ENCODE assay signal across 8 mouse cellular contexts in genomic region chr9:16501186-16501711, GRCm38 (mm10). TPM values are rescaled to one million over a fixed set of nuclear protein-coding genes. Genes with fewer than 3 reads are reported as not detected.
DNase-seq lines count a peak whose midpoint lies in the region; ATAC-seq and TF ChIP-seq lines count a peak whose summit lies in the region.

Fat3 (minus strand) TSS chr9:16501285.

- H3K27ac ChIP-seq in liver, adult 2 months (replicated peaks; ENCODE audit: insufficient read depth, low read depth, low read length) = no peak within 1 kb of the TSS
- 0 out of 2 replicates have a peak within 1 kb of the TSS, but pooled peaks have one; percentile 7 for H3K27ac ChIP-seq in heart, embryonic 11.5 days (ENCODE audit: low read depth, low read length)
- H3K27ac ChIP-seq in lung, postnatal 0 days (ENCODE audit: low read length) = no peak within 1 kb of the TSS
- no peak within 1 kb of the TSS for H3K27ac ChIP-seq in small intestine, adult 2 months (ENCODE audit: insufficient read depth, low read depth, low read length)

- no peak for ATAC-seq in heart, embryonic 11.5 days (replicated peaks; ENCODE audit: insufficient number of reproducible peaks, low FRiP score, low TSS enrichment)
- no peak for ATAC-seq in lung, postnatal 0 days

- H3K9me3 ChIP-seq in heart, embryonic 11.5 days (replicated peaks; ENCODE audit: control insufficient read depth, low read length) = no peaks in the 10 kb centered on the region
- no peaks in the 10 kb centered on the region for H3K9me3 ChIP-seq in lung, postnatal 0 days (ENCODE audit: low read length)

- peaks cover 7% of the 10 kb centered on the region for H3K4me1 ChIP-seq in liver, adult 2 months (ENCODE audit: control insufficient read depth, insufficient read depth, low read length)
- H3K4me1 ChIP-seq in heart, embryonic 11.5 days (ENCODE audit: control insufficient read depth, insufficient read depth, low read length) = no peaks in the 10 kb centered on the region
- peaks cover 6% of the 10 kb centered on the region; the same call in 1 of the 2 replicates for H3K4me1 ChIP-seq in lung, postnatal 0 days (ENCODE audit: insufficient read depth, low read depth, low read length)
- no peaks in the 10 kb centered on the region for H3K4me1 ChIP-seq in small intestine, adult 2 months (ENCODE audit: control insufficient read depth, insufficient read depth, insufficient read length, low read length)

- H3K4me3 ChIP-seq in liver, adult 2 months (ENCODE audit: insufficient read depth, low read depth, low read length) = no peak within 1 kb of the TSS
- H3K4me3 ChIP-seq in heart, embryonic 11.5 days (ENCODE audit: low read depth, low read length) = peak within 1 kb of the TSS; percentile 49
- peak within 1 kb of the TSS; percentile 38 for H3K4me3 ChIP-seq in lung, postnatal 0 days (ENCODE audit: low read depth, low read length)
- peak within 1 kb of the TSS; percentile 38 for H3K4me3 ChIP-seq in small intestine, adult 2 months (ENCODE audit: low read depth, low read length)

- no peak for DNase-seq in liver, adult 2 months (ENCODE audit: extremely low read depth, low read depth, low spot score)
- no peak for DNase-seq in liver
- peak; percentile 17 to 35 for DNase-seq in cerebellum, postnatal 36 days
- peak; percentile 16 for DNase-seq in layer of hippocampus, adult 9-10 months (ENCODE audit: low spot score)
- DNase-seq in lung, postnatal 0 days (ENCODE audit: low spot score) = no peak
- DNase-seq in gastrocnemius, postnatal 36 days = no peak

- no peaks in the 10 kb centered on the region for H3K36me3 ChIP-seq in liver, adult 2 months (ENCODE audit: control insufficient read depth, insufficient read depth, low read length)
- no peaks in the 10 kb centered on the region for H3K36me3 ChIP-seq in heart, embryonic 11.5 days (ENCODE audit: control insufficient read depth, insufficient read depth, low read length)
- H3K36me3 ChIP-seq in lung, postnatal 0 days (ENCODE audit: insufficient read depth, low read length) = no peaks in the 10 kb centered on the region
- H3K36me3 ChIP-seq in small intestine, adult 2 months (ENCODE audit: control insufficient read depth, insufficient read depth, low read length) = no peaks in the 10 kb centered on the region

- no peaks in the 10 kb centered on the region for H3K79me2 ChIP-seq in liver, adult 2 months (ENCODE audit: control insufficient read depth, insufficient read depth, low read length)

- H3K27me3 ChIP-seq in liver, adult 2 months (ENCODE audit: control insufficient read depth, insufficient read depth, low read length) = peaks cover 23% of the 10 kb centered on the region; the same call in 1 of the 2 replicates
- peaks cover 8% of the 10 kb centered on the region; the same call in 1 of the 2 replicates for H3K27me3 ChIP-seq in heart, embryonic 11.5 days (ENCODE audit: control insufficient read depth, insufficient read depth, low read length)
- H3K27me3 ChIP-seq in lung, postnatal 0 days (replicated peaks; ENCODE audit: insufficient read depth, low read length) = peaks cover 23% of the 10 kb centered on the region
- H3K27me3 ChIP-seq in small intestine, adult 2 months (ENCODE audit: control insufficient read depth, insufficient read depth, low read length) = peaks cover 5% of the 10 kb centered on the region

- no peak for TF ChIP-seq EP300 in lung, postnatal 0 days (IDR thresholded peaks at IDR 0.05)

- TF ChIP-seq POLR2A in liver, adult 2 months (IDR thresholded peaks at IDR 0.05; ENCODE audit: extremely low read depth, insufficient read depth, low read length) = no peak
- TF ChIP-seq POLR2A in small intestine, adult 2 months (IDR thresholded peaks at IDR 0.05; ENCODE audit: low read depth, low read length) = no peak

- 3% methylated on average over 21 of the region's 21 CpGs for WGBS in liver, adult 2 months
- WGBS in heart, embryonic 11.5 days (ENCODE audit: insufficient replicate concordance) = 0% methylated on average over 21 of the region's 21 CpGs
- WGBS in lung, postnatal 0 days = under 1% methylated on average over 21 of the region's 21 CpGs
- WGBS in small intestine, adult 2 months = 2% methylated on average over 21 of the region's 21 CpGs

- 0 out of 2 replicates have a peak within 1 kb of the TSS, but pooled peaks have one; percentile 30 for H3K9ac ChIP-seq in liver, adult 2 months (ENCODE audit: low read depth, low read length)
- H3K9ac ChIP-seq in heart, embryonic 11.5 days (ENCODE audit: low read depth, low read length) = peak within 1 kb of the TSS; percentile 62
- no peak within 1 kb of the TSS for H3K9ac ChIP-seq in lung, postnatal 0 days (replicated peaks; ENCODE audit: low read depth)

- TF ChIP-seq CTCF in liver, adult 2 months (IDR thresholded peaks at IDR 0.05; ENCODE audit: low read depth, low read length) = no peak
- TF ChIP-seq CTCF in lung, postnatal 0 days (IDR thresholded peaks at IDR 0.05) = no peak
- no peak for TF ChIP-seq CTCF in small intestine, adult 2 months (IDR thresholded peaks at IDR 0.05; ENCODE audit: extremely low read depth, insufficient read length, insufficient replicate concordance, low read depth, low read length)

- H3K4me2 ChIP-seq in heart, embryonic 11.5 days = peak within 1 kb of the TSS; percentile 93
- peak within 1 kb of the TSS; percentile 68 for H3K4me2 ChIP-seq in lung, postnatal 0 days (replicated peaks; ENCODE audit: low read depth, low read length)

- intact Hi-C loops in gastrocnemius, postnatal 36 days (cut with DNase I) = no loop called here

RNA-seq across cellular contexts. Expression of gene Fat3, which starts in this region (rescaled TPM):
- total RNA-seq in liver, adult 2 months (2014; rRNA removed) = 0.07 and 0.09 TPM in 2 replicates
- polyA plus RNA-seq in liver, adult 2 months (2012; rRNA removed) = not detected in 2 replicates
- polyA plus RNA-seq in heart, embryonic 11.5 days (2014; fragmentation: Nextera tagmentation; extraction: Ambion mirVana) = 2.3 and 2.5 TPM in 2 replicates
- polyA plus RNA-seq in lung, postnatal 0 days (2015; fragmentation: Nextera tagmentation; extraction: Ambion mirVana) = 0.77 and 0.78 TPM in 2 replicates
- polyA plus RNA-seq in small intestine, adult 2 months (2012; rRNA removed) = 0.19 and 0.20 TPM in 2 replicates
- under 1 TPM; 0.46 to 0.47 TPM for total RNA-seq in gastrocnemius, postnatal 36 days (2021)

Comparison
In these comparisons a context has a peak if more than half of its experiments do, and no peak if none do; other contexts are left out.
1. DNase-seq: peak in cerebellum, postnatal 36 days (2 of 2) and layer of hippocampus, adult 9-10 months (single experiment); none in liver, adult 2 months (single experiment), liver (single experiment), lung, postnatal 0 days (single experiment) and gastrocnemius, postnatal 36 days (0 of 2).